Mouse (Mus musculus): Measurements from ENCODE around the gene Mrtfb. TPM values are rescaled to one million over a fixed set of nuclear protein-coding genes. Genes with fewer than 3 reads are reported as not detected.
A peak's percentile ranks its signal among the peaks of the same experiment; 100 is the strongest.
"Not testable (repeated sequence)": the region's sequence is repeated elsewhere in the genome, so short reads cannot be mapped to it uniquely, and the experiment has no call there.

Mrtfb gene
- polyA plus RNA-seq, 1 experiment, result 18.6 TPM

DNA sequence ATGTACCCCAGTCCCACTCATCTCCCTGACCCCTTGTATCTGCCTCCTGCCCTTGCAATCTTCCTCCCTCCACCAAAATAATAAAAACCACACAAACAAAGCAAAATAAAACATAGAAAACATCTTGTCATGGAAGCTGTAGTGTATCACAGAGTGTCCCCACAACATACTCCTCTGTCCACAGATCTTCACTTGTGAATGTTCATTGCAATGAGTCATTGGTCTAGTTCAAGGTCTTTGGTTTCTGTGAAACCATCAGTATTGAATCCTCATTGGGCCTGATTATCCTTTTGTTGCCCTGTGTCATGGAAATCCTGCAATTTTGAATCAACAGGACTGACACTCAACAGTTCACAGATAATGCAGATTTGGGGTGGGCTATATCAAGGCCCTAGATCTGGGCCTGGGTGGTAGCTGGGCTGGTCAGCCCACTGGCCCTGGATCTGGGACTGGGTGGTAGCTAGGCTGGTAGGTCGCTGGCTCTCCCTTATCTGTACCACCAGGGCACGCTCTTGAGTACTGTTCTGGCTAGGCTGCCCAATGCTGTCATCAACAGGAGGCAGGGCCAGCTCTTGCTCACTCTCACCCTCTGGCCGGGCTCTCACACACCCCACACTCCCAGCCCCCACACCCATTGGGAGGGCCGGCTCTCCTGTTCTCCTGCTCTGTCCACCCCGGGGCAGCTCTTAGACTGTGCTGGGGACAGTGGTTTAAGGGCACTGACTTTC lies 80.4 kb downstream of the Mrtfb start:
- no peaks in the 10 kb centered on the region for H3K27me3 ChIP-seq (ENCODE audit: control insufficient read depth, insufficient read depth, low read length)
- no peak overlapping the region for H3K27ac ChIP-seq (ENCODE audit: insufficient read depth, low read length)
- TF ChIP-seq POLR2A (IDR thresholded peaks at IDR 0.05; ENCODE audit: borderline replicate concordance, insufficient read depth, low read length), result no peak
- H3K4me3 ChIP-seq (replicated peaks; ENCODE audit: insufficient read depth, low read depth, low read length), result no peak overlapping the region
- DNase-seq, result no peak
- no peaks in the 10 kb centered on the region for H3K4me1 ChIP-seq (ENCODE audit: control insufficient read depth, insufficient read depth, low read length)
- 76% methylated on average over 5 of the region's 5 CpGs for WGBS

DNA sequence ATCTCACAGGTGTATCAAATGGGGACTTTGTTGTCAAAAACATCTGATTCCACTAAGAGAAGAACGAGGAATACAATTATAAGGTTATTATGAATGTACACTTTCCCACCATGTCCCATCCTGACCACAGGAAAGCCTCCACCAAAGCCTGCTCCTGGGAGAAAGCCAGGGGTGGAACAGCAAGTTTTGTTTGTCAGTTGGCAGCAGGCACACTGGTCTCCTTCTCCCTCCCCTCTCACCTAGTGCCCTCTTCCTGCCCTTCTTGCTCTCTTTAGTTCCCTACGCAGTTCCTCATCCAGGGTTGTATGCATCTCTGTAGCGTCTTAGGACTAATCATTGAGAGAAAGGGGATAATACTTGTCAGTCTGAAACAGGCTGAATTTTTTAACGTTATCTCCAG lies 81.8 kb downstream of the Mrtfb start:
- TF ChIP-seq POLR2A (IDR thresholded peaks at IDR 0.05; ENCODE audit: borderline replicate concordance, insufficient read depth, low read length), result no peak
- no peak for TF ChIP-seq CTCF (IDR thresholded peaks at IDR 0.05; ENCODE audit: borderline replicate concordance, insufficient read depth, low read depth, low read length)
- Histone ChIP-seq H3K27me3 (ENCODE audit: control insufficient read depth, insufficient read depth, low read length) (no peaks in the 10 kb centered on the region), H3K27ac (ENCODE audit: insufficient read depth, low read length) (no peak overlapping the region), H3K4me1 (ENCODE audit: control insufficient read depth, insufficient read depth, low read length) (no peaks in the 10 kb centered on the region), H3K4me3 (replicated peaks; ENCODE audit: insufficient read depth, low read depth, low read length) (no peak overlapping the region)
- no peak for DNase-seq
- WGBS, result 78% methylated on average over 4 of the region's 4 CpGs

DNA sequence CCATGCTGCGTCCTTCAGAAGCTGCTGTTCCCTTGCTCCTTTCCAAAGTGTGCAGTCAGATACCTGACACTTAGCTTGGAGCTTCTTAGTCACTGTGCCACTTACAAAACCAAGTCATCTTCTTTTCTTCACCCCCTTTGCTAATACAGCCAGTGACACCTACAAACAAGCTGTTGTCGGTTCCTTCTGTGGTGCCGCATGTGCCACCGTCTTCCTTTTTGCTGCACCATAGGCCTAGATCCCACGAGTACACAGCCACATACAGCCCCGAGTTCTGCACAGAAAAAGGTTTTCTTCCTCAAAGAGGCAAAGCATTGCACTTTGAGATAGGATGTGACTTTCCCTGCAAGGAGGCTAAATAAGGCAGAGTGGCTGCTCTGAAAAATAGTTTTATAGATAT lies 83.2 kb downstream of the Mrtfb start:
- H3K27ac ChIP-seq (ENCODE audit: insufficient read depth, low read length), result no peak overlapping the region

DNA sequence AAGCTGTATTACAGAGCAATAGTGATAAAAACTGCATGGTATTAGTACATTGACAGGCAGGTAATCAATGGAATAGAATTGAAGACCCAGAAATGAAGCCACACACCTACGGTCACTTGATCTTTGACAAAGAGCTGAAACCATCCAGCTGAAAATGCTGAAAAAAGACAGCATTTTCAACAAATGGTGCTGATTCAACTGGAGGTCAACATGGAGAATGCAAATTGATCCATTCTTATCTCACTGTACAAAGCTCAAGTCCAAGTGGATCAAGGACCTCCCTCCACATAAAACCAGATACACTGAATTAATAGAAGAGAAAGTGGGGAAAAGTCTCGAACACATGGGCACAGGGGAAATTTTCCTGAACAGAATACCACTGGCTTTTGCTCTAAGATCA lies 89.5 kb downstream of the Mrtfb start:
- not testable (repeated sequence) for H3K4me3 ChIP-seq (replicated peaks; ENCODE audit: insufficient read depth, low read depth, low read length)

More for the DNA sequence above, 83.2 kb downstream of the Mrtfb start:
- TF ChIP-seq POLR2A (IDR thresholded peaks at IDR 0.05; ENCODE audit: borderline replicate concordance, insufficient read depth, low read length) (no peak), CTCF (IDR thresholded peaks at IDR 0.05; ENCODE audit: borderline replicate concordance, insufficient read depth, low read depth, low read length) (no peak)
- Histone ChIP-seq H3K27me3 (ENCODE audit: control insufficient read depth, insufficient read depth, low read length) (no peaks in the 10 kb centered on the region), H3K4me3 (replicated peaks; ENCODE audit: insufficient read depth, low read depth, low read length) (no peak overlapping the region), H3K4me1 (ENCODE audit: control insufficient read depth, insufficient read depth, low read length) (no peaks in the 10 kb centered on the region)
- no peak for DNase-seq
- 90% methylated on average over 6 of the region's 6 CpGs for WGBS

DNA sequence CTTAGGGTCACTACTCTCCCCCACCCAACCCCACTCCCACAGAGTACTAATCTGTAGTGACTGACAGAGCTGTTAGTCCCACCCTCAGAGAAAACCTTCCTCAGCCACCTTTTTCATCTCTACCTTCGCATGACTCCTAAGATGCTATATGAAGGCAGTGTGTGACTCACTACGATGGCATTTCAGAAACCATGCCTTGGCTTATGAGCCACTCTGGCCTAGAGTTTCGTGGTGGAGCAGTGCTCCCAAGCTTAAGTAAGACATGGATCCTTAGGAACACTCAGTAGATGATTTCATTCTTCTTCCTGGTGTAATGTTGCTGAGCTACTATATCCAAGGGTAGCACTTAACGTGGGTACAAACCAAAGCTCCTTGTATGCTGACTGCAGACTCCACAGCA lies 94.4 kb downstream of the Mrtfb start:
- Histone ChIP-seq H3K27me3 (ENCODE audit: control insufficient read depth, insufficient read depth, low read length) (no peaks in the 10 kb centered on the region), H3K4me1 (ENCODE audit: control insufficient read depth, insufficient read depth, low read length) (no peaks in the 10 kb centered on the region; the same call in 1 of the 2 replicates), H3K4me3 (replicated peaks; ENCODE audit: insufficient read depth, low read depth, low read length) (no peak overlapping the region), H3K27ac (ENCODE audit: insufficient read depth, low read length) (no peak overlapping the region)
- DNase-seq, result no peak
- WGBS, result 90% methylated on average over 4 of the region's 4 CpGs
- TF ChIP-seq POLR2A (IDR thresholded peaks at IDR 0.05; ENCODE audit: borderline replicate concordance, insufficient read depth, low read length), result no peak
- no peak for TF ChIP-seq CTCF (IDR thresholded peaks at IDR 0.05; ENCODE audit: borderline replicate concordance, insufficient read depth, low read depth, low read length)

More for the DNA sequence above, 89.5 kb downstream of the Mrtfb start:
- H3K27ac ChIP-seq (ENCODE audit: insufficient read depth, low read length); H3K4me1 ChIP-seq (ENCODE audit: control insufficient read depth, insufficient read depth, low read length); DNase-seq; H3K27me3 ChIP-seq (ENCODE audit: control insufficient read depth, insufficient read depth, low read length): not testable (repeated sequence)
- WGBS, result 99% methylated on average over 2 of the region's 2 CpGs

DNA sequence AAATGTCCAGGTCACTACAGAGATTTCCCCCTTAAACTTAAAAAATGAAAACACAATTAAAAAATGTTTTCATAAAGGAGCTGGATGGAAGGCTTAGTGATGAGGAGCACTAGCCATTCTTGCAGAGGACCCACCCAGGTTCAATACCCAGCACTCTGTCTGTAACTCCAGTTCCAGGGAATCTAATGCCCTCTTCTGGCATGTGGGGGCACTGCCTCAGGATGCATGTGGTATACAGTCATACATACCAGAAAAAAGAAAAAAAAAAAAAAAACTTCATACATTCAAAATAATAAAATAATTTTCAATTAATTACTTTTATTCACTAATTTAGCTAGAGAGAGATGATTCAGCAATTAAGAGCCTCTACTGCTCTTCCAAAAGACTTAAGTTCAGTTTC lies 95.0 kb downstream of the Mrtfb start:
- Histone ChIP-seq H3K27ac (ENCODE audit: insufficient read depth, low read length) (no peak overlapping the region), H3K4me1 (ENCODE audit: control insufficient read depth, insufficient read depth, low read length) (no peaks in the 10 kb centered on the region; the same call in 1 of the 2 replicates), H3K27me3 (ENCODE audit: control insufficient read depth, insufficient read depth, low read length) (no peaks in the 10 kb centered on the region), H3K4me3 (replicated peaks; ENCODE audit: insufficient read depth, low read depth, low read length) (no peak overlapping the region)
- TF ChIP-seq POLR2A (IDR thresholded peaks at IDR 0.05; ENCODE audit: borderline replicate concordance, insufficient read depth, low read length) (no peak), CTCF (IDR thresholded peaks at IDR 0.05; ENCODE audit: borderline replicate concordance, insufficient read depth, low read depth, low read length) (peak; percentile 17; the same call in 1 of the 2 replicates)
- DNase-seq, result no peak

DNA sequence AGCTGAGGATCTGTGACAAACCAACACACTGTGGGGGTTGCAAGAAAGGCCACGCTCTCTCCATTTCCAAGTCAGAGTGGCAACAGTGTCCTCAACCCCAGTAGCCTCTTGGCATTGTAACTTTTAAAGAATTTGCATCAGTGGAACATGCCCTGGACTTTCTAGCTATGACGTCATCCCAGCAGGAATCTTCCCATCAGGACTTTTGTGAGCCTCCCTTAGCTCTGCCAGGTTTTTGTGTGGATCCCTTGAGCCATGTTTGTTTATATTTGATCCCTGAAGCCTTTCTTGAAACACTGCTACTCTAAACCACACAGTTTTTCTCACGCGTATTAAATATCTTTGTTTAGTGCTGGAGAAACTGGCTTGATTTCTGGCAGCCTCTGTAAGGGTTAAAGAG lies 97.6 kb downstream of the Mrtfb start:
- TF ChIP-seq POLR2A (IDR thresholded peaks at IDR 0.05; ENCODE audit: borderline replicate concordance, insufficient read depth, low read length), result no peak
- TF ChIP-seq CTCF (IDR thresholded peaks at IDR 0.05; ENCODE audit: borderline replicate concordance, insufficient read depth, low read depth, low read length), result no peak
- no peak overlapping the region for H3K4me3 ChIP-seq (replicated peaks; ENCODE audit: insufficient read depth, low read depth, low read length)
- H3K4me1 ChIP-seq (ENCODE audit: control insufficient read depth, insufficient read depth, low read length), result no peaks in the 10 kb centered on the region; the same call in 1 of the 2 replicates
- peak in 1 of 2 experiments; percentile 24 for DNase-seq
- WGBS, result 57% methylated on average over 4 of the region's 4 CpGs
- H3K27me3 ChIP-seq (ENCODE audit: control insufficient read depth, insufficient read depth, low read length), result no peaks in the 10 kb centered on the region
- H3K27ac ChIP-seq (ENCODE audit: insufficient read depth, low read length), result no peak overlapping the region

DNA sequence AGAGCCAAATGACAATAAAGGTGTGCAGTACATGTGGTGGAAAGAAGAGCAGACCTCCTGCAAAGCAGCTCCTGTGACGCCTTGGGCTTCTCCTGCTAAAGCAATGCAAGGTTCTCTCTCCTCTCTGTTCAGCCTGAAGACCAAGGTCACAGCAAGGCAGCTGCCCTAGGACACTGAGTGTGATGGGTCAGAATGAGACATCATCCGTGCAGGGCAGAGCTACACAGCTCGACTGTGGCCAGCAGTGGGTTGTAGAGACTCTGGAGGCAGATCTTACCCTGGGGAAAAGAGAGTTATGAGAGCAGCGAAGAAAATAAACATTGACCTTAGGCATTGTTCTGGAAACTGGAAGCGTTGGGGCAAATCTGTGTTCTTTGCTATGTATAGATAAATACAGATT lies 98.2 kb downstream of the Mrtfb start:
- Histone ChIP-seq H3K27me3 (ENCODE audit: control insufficient read depth, insufficient read depth, low read length) (no peaks in the 10 kb centered on the region), H3K4me1 (ENCODE audit: control insufficient read depth, insufficient read depth, low read length) (no peaks in the 10 kb centered on the region; the same call in 1 of the 2 replicates), H3K4me3 (replicated peaks; ENCODE audit: insufficient read depth, low read depth, low read length) (no peak overlapping the region), H3K27ac (ENCODE audit: insufficient read depth, low read length) (no peak overlapping the region; the same call in 1 of the 2 replicates)
- 81% methylated on average over 5 of the region's 5 CpGs for WGBS
- no peak for DNase-seq
- no peak for TF ChIP-seq CTCF (IDR thresholded peaks at IDR 0.05; ENCODE audit: borderline replicate concordance, insufficient read depth, low read depth, low read length)
- TF ChIP-seq POLR2A (IDR thresholded peaks at IDR 0.05; ENCODE audit: borderline replicate concordance, insufficient read depth, low read length), result no peak
